Mouse (Mus musculus) brain, embryonic 14.5 days (tissue): ENCODE measurements at regions not wholly inside any gene's neighbourhood (a gene's known extent, or its start where the extent isn't known, plus 50 kb on each side); places are given as distances from the start of the nearest gene placed in this dataset.

Experiments
- DNase-seq: peaks from one replicate; pipeline ENCODE4 v3.0.0-alpha.2; 2011; ENCODE audit warnings: low read depth
- CTCF ChIP-seq: fragments of 200-500 bp; IDR thresholded peaks from 2 replicates; pipeline ENCODE4 v1.5.1; 2012; ENCODE audit warnings: inconsistent platforms, mild to moderate bottlenecking, moderate library complexity, borderline replicate concordance; ENCODE audit not compliant: insufficient read depth, insufficient read length; ENCODE audit errors: extremely low read depth
- POLR2A ChIP-seq: fragments of 200-500 bp; IDR thresholded peaks from 2 replicates; pipeline ENCODE4 v1.6.1; 2012; ENCODE audit warnings: mild to moderate bottlenecking, inconsistent platforms, borderline replicate concordance; ENCODE audit not compliant: poor library complexity, insufficient read depth, insufficient read length, severe bottlenecking; ENCODE audit errors: extremely low read depth

- TF ChIP-seq POLR2A = no peak
- TF ChIP-seq CTCF = no peak
- DNase-seq = no peak
Observed at GRCm38 (mm10) chr7:134436917-134437316, 51.5 kb upstream of the D7Ertd443e start.

GRCm38 (mm10) chr7:134439281-134439680 is 53.8 kb upstream of the D7Ertd443e start:
- TF ChIP-seq CTCF = no peak
- TF ChIP-seq POLR2A = no peak
- DNase-seq = no peak

GRCm38 (mm10) chr7:134445008-134445806 is 59.7 kb upstream of the D7Ertd443e start:
- TF ChIP-seq POLR2A = no peak
- TF ChIP-seq CTCF = no peak
- DNase-seq = peak; percentile 59

GRCm38 (mm10) chr7:134447648-134448202 is 62.3 kb upstream of the D7Ertd443e start:
- no peak for DNase-seq
- TF ChIP-seq CTCF = no peak

- TF ChIP-seq CTCF (no peak), POLR2A (no peak)
Observed at GRCm38 (mm10) chr7:134448831-134449230, 63.4 kb upstream of the D7Ertd443e start.

GRCm38 (mm10) chr7:134462677-134463076 is 77.2 kb upstream of the D7Ertd443e start:
- no peak for TF ChIP-seq POLR2A
- no peak for TF ChIP-seq CTCF
- DNase-seq = no peak

More at GRCm38 (mm10) chr7:134448831-134449230, 63.4 kb upstream of the D7Ertd443e start:
- no peak for DNase-seq

GRCm38 (mm10) chr7:134463380-134463779 is 77.9 kb upstream of the D7Ertd443e start:
- TF ChIP-seq POLR2A (no peak), CTCF (no peak)
- no peak for DNase-seq

GRCm38 (mm10) chr7:134467216-134467615 is 81.8 kb upstream of the D7Ertd443e start:
- DNase-seq = no peak
- TF ChIP-seq POLR2A (no peak), CTCF (no peak)

GRCm38 (mm10) chr7:134471286-134471685 is 85.8 kb upstream of the D7Ertd443e start:
- DNase-seq = peak; percentile 63
- TF ChIP-seq CTCF = peak; percentile 54; the same call in 1 of the 2 replicates
- TF ChIP-seq POLR2A = no peak

GRCm38 (mm10) chr7:134491326-134491725 is 105.9 kb upstream of the D7Ertd443e start:
- TF ChIP-seq POLR2A = no peak
- no peak for TF ChIP-seq CTCF
- DNase-seq = no peak

GRCm38 (mm10) chr7:134497219-134497618 is 111.8 kb upstream of the D7Ertd443e start:
- no peak for DNase-seq
- TF ChIP-seq POLR2A = no peak
- no peak for TF ChIP-seq CTCF

- TF ChIP-seq CTCF (no peak), POLR2A (no peak)
Observed at GRCm38 (mm10) chr7:134497870-134498269, 112.4 kb upstream of the D7Ertd443e start.

More at GRCm38 (mm10) chr7:134497870-134498269, 112.4 kb upstream of the D7Ertd443e start:
- no peak for DNase-seq
